Mouse (Mus musculus) right cerebral cortex, postnatal 25 days (tissue): ENCODE data around the gene Ssh2.
"Not testable (repeated sequence)": the region's sequence is repeated elsewhere in the genome, so short reads cannot be mapped to it uniquely, and the experiment has no call there.

Experiments used
- DNase-seq: peaks from one replicate; pipeline ENCODE4 v3.0.0; 2022

The Ssh2 gene

GRCm38 (mm10) chr11:77231514-77231913, 15.4 kb downstream of the Ssh2 start:
- no peak for DNase-seq

DNA sequence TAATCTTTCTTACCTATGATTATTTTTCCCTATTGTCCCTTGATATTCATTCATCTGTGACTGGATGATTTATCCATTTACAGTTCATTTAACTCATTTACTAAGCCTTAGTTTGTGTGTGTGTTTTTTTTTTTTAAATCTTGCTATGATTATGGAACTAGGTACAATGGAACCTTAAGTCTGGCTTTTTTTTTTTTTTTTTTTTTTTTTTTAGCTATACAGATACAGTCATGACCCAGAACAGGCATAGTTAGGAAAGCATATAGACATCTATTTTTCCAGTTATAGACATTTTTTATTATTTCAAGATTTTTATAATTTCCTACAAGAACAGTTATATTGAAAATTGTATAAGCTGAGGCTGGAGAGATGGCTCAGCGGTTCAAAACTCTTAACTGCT, 19.2 kb downstream of the Ssh2 start:
- no peak for DNase-seq

GRCm38 (mm10) chr11:77239658-77240345, 23.7 kb downstream of the Ssh2 start:
- no peak for DNase-seq

- no peak for DNase-seq
These were observed 24.6 kb downstream of the Ssh2 start for GRCm38 (mm10) chr11:77240466-77241246.

- no peak for DNase-seq
These were observed 26.8 kb downstream of the Ssh2 start for GRCm38 (mm10) chr11:77242912-77243311.

DNA sequence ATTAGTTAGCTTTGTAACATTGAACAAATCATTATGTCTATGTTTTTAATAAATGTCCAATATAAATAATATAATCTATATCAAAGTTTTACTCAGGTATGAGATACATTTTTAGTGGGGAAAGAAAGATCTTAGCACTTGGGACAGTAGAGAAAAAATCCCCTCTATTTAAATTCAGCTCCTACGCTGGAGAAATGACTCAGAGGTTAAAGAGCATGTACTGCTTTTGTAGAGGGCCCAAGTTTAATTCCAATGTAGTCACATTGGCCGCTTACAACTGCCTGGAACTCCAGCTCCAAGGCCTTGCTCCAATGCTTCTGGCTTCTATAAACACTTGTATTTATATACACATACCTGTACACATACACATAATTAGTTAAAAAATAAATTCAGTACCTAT, 36.7 kb downstream of the Ssh2 start:
- no peak for DNase-seq

GRCm38 (mm10) chr11:77259441-77259840, 43.4 kb downstream of the Ssh2 start:
- no peak for DNase-seq

GRCm38 (mm10) chr11:77267401-77267800, 51.3 kb downstream of the Ssh2 start:
- no peak for DNase-seq

DNA sequence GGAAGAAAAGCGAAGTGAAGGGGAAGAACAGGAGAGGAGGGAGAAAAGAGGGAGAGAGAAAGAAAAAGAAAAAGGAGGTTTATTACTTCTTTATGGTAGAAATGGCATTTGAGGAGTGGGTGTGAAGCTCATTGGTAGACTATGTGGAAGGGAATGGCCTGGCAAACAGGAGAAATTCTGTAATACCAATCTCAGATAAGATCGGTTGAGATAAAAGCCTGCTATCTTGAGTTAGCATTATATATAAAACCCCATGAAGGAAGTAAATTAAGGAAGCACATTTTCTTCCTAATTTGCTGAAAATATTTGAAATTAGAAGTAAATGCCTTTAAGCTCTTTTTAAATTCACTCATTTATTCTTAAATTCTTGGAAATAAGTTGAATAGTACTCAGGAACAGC, 59.9 kb downstream of the Ssh2 start:
- no peak for DNase-seq

- DNase-seq, result not testable (repeated sequence)
These were observed 62.5 kb downstream of the Ssh2 start for GRCm38 (mm10) chr11:77278538-77278937.

DNA sequence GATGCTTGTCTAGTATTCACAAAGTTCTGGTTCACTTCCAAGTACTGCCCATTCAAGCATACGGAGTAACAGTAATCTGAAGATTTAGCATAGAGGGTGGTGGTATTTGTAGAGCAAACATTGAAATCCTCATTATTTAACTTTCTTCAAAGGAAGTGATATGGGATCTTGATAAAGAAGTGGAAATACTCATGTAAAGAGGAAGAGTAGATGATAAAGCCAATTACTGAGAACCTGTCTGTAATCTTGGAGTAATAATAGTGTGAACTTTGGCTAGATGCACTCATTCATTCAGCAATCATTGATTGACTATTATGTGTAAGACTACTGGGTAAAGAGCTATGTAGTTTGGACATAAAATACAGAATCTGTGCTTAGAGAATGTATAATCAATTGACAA, 64.1 kb downstream of the Ssh2 start:
- DNase-seq, result no peak

DNA sequence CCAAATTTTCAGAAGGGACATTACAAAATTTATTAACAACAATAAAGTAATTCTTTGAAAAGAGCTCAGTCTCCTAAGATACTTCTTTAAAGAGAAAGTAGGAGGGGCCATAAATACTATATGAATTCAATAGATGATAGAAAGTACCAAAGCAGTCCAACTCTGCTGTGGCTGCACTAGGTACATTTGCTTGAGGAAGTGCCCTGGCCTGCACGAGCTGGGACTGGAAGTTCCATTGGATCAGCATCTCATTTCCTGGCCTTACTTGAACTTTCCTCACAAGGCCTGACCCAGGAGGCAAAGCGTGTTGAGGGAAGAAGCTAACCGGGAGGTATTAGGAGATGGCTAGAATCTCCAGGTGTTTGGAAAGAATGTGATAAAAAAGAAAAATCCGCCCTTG, 75.4 kb downstream of the Ssh2 start:
- DNase-seq, result no peak

GRCm38 (mm10) chr11:77293673-77294072, 77.6 kb downstream of the Ssh2 start:
- not testable (repeated sequence) for DNase-seq

DNA sequence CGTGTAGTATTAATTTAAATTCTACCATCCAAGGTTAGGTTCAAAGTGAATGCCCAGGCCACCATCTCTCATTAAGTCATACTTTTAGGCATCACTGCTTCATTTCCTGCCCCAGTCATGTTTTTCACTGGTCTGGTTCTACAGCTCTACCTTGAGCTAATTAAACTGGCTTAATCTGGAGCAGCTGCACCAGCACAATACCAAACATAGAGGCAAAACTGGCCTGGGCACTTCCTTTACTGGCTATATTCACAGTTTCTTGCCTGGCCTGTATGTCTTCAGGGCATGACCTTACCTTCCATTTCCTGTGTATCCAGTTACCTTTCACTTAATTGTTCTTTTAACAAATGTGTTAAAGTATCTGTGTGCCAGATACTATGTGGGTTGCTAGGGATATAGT, 81.2 kb downstream of the Ssh2 start:
- no peak for DNase-seq

- no peak for DNase-seq
These were observed 91.1 kb downstream of the Ssh2 start for GRCm38 (mm10) chr11:77307205-77307604.

GRCm38 (mm10) chr11:77308533-77308932, 92.4 kb downstream of the Ssh2 start:
- DNase-seq, result no peak

GRCm38 (mm10) chr11:77317721-77318477, 101.8 kb downstream of the Ssh2 start:
- no peak for DNase-seq

GRCm38 (mm10) chr11:77318478-77319118, 102.5 kb downstream of the Ssh2 start:
- no peak for DNase-seq

DNA sequence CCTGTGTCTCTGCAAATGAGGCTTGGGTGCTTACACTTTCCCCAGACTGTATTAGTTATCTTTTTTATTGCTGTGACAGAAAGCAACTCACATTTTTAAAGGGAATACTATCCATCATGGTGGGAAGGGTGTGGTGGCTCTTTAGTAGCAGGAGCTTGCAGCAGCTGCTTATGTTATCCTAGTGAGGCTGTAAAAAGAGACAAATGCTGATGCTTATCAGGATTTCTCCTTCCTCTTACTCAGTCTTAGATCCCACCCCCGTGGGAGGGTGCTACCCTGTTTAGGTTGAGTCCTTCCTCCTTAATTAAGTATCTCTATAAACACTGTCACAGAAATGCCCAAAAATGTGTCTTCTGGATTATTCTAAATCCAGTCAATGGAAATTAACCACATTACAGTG, 105.1 kb downstream of the Ssh2 start:
- no peak for DNase-seq

GRCm38 (mm10) chr11:77330529-77330928, 114.4 kb downstream of the Ssh2 start:
- DNase-seq, result no peak

DNA sequence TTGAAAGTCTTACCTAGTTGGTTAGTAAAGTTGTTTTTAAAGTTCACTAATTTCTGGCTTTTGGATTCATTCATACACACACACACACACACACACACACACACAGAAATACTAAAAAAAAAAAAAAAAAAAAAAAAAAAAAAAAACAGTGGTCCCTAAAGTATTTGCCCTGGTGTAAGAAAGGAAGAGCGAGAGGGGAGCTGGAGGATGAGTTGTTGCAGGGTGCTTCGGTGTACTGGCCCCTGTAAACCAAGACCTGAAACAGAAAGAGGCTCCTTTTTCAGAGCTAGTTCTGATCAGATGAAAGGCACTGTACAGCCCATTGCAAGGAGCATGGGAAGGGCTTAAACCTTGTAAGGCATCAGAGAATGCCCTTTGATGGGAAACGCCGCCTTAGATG, 131.2 kb downstream of the Ssh2 start:
- no peak for DNase-seq

GRCm38 (mm10) chr11:77348142-77348741, 132.2 kb downstream of the Ssh2 start:
- peak; percentile 87 for DNase-seq

DNA sequence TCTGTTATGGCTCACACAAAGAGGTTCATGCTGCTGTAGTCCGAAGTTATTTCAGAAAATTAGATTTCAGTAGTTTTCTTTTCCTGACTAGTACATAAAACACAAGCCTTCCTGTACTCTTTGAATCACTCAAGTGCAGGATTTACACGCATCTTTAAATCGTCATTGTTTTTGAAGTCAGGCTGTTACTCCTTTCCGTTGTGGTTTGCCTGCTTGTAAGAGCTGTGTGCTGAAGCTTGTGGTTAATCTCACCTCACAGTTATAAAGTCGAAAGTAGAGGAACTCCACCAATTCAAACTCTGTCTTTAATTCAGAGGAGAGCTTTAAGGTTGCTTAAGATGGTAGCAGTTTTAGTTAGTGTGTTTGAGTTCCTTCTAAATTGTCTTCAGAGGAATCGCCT, 132.9 kb downstream of the Ssh2 start:
- no peak for DNase-seq
